ENCODE assay signal across 16 mouse cellular contexts in the genomic region with DNA sequence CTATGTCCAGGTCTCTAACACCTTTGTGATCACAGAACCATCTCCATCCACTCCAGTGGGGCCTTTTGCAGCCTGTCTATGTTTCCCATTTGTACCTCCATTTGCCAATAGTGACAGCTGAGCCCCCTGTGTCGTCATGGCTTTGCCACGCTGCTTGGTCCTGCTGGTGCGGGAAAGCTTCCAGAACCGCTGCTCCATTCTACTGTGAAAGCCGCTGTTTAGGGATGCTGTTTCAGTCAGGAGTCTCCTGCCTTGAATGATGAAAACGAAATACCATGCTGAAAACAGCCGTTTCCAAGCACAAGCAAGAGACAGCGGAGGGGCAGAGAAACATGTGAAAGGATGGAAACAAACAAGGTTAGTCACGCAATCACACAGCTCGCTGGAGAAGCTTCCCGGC.
DNase-seq lines count a peak whose midpoint lies in the region; ATAC-seq and TF ChIP-seq lines count a peak whose summit lies in the region.
"Had no signal": no experiment of that assay in that cellular context is flagged by ENCODE, and none has a peak within 500 bp of the region (broad histone marks: within the 10 kb centered on the region; RNA-seq: fewer than 3 reads in every experiment).

No protein-coding gene starts in this region.

- H3K4me2 ChIP-seq in midbrain, embryonic 11.5 days, result no peak overlapping the region
- no peak overlapping the region for H3K4me2 ChIP-seq in neural tube, embryonic 13.5 days
- no peak overlapping the region for H3K4me2 ChIP-seq in forebrain, embryonic 12.5 days
- H3K4me2 ChIP-seq: limb, embryonic 13.5 days; lung, embryonic 14.5 days had no signal

- H3K9me3 ChIP-seq in midbrain, embryonic 10.5 days (replicated peaks), result no peaks in the 10 kb centered on the region
- H3K9me3 ChIP-seq in midbrain, embryonic 11.5 days (ENCODE audit: control insufficient read depth, low read length), result no peaks in the 10 kb centered on the region
- no peaks in the 10 kb centered on the region for H3K9me3 ChIP-seq in neural tube, embryonic 13.5 days
- no peaks in the 10 kb centered on the region for H3K9me3 ChIP-seq in forebrain, embryonic 12.5 days
- H3K9me3 ChIP-seq: limb, embryonic 13.5 days had no signal

- 33% methylated on average over 11 of the region's 11 CpGs for WGBS in cerebellum, adult 2 months
- 73% methylated on average over 11 of the region's 11 CpGs for WGBS in midbrain, embryonic 10.5 days
- 71% methylated on average over 11 of the region's 11 CpGs for WGBS in midbrain, embryonic 11.5 days
- WGBS in neural tube, embryonic 13.5 days, result 40% methylated on average over 11 of the region's 11 CpGs
- WGBS in forebrain, embryonic 12.5 days, result 79% methylated on average over 11 of the region's 11 CpGs

- no peaks in the 10 kb centered on the region for H3K4me1 ChIP-seq in cerebellum, adult 2 months (ENCODE audit: control insufficient read depth, insufficient read depth, low read length)
- H3K4me1 ChIP-seq in midbrain, embryonic 10.5 days, result peaks cover 10% of the 10 kb centered on the region
- H3K4me1 ChIP-seq in midbrain, embryonic 11.5 days (ENCODE audit: control insufficient read depth, insufficient read depth, low read length), result peaks cover 3% of the 10 kb centered on the region; the same call in 1 of the 2 replicates
- peaks cover 8% of the 10 kb centered on the region for H3K4me1 ChIP-seq in neural tube, embryonic 13.5 days (replicated peaks)
- H3K4me1 ChIP-seq in forebrain, embryonic 12.5 days, result peaks cover 4% of the 10 kb centered on the region; the same call in 1 of the 2 replicates
- H3K4me1 ChIP-seq: limb, embryonic 13.5 days had no signal

- TF ChIP-seq CTCF in cerebellum, adult 2 months (IDR thresholded peaks at IDR 0.05; ENCODE audit: borderline replicate concordance, insufficient read depth, low read depth, low read length), result no peak
- no peak for TF ChIP-seq CTCF in layer of hippocampus, adult 2 months (conservative IDR thresholded peaks at IDR 0.05)

- DNase-seq in cerebellum, adult 2 months, result peak; percentile 25 to 44
- DNase-seq in cerebellum, adult 11 months, result no peak
- DNase-seq in midbrain, embryonic 10.5 days (ENCODE audit: low spot score), result no peak
- DNase-seq in midbrain, embryonic 11.5 days (ENCODE audit: low spot score, missing footprints), result no peak
- peak; percentile 4 to 44 for DNase-seq in layer of hippocampus, adult 2 months (ENCODE audit: low spot score in 2 of 2)
- no peak for DNase-seq in yolk sac, embryonic 10.5 days (ENCODE audit: low spot score)
- DNase-seq: embryo, embryonic 11 days; gastrocnemius, postnatal 10 days; kidney, postnatal 4 days; lung, embryonic 14.5 days; thymus, adult 2 months had no signal

- TF ChIP-seq POLR2A in cerebellum, adult 2 months (IDR thresholded peaks at IDR 0.05; ENCODE audit: borderline replicate concordance, insufficient read depth, low read length), result no peak

- no peak overlapping the region for H3K27ac ChIP-seq in cerebellum, adult 2 months (ENCODE audit: insufficient read depth, low read length)
- H3K27ac ChIP-seq in midbrain, embryonic 10.5 days (replicated peaks), result 0 out of 2 replicates have a peak overlapping the region, but pooled peaks have one; percentile 14
- H3K27ac ChIP-seq in midbrain, embryonic 11.5 days (ENCODE audit: low read depth, low read length), result no peak overlapping the region
- no peak overlapping the region; the same call in 1 of the 2 replicates for H3K27ac ChIP-seq in layer of hippocampus, adult 2 months
- peak overlapping the region; percentile 64 for H3K27ac ChIP-seq in neural tube, embryonic 13.5 days (replicated peaks)
- H3K27ac ChIP-seq in forebrain, embryonic 12.5 days, result no peak overlapping the region
- H3K27ac ChIP-seq: limb, embryonic 13.5 days had no signal

- no peak overlapping the region for H3K9ac ChIP-seq in midbrain, embryonic 11.5 days (ENCODE audit: low read length)
- H3K9ac ChIP-seq in neural tube, embryonic 13.5 days, result 0 out of 2 replicates have a peak overlapping the region, but pooled peaks have one; percentile 41
- H3K9ac ChIP-seq in forebrain, embryonic 12.5 days, result no peak overlapping the region
- H3K9ac ChIP-seq: limb, embryonic 13.5 days; lung, embryonic 14.5 days had no signal

- H3K36me3 ChIP-seq in midbrain, embryonic 10.5 days, result no peaks in the 10 kb centered on the region
- H3K36me3 ChIP-seq in midbrain, embryonic 11.5 days (ENCODE audit: control insufficient read depth, insufficient read depth, low read length), result no peaks in the 10 kb centered on the region
- H3K36me3 ChIP-seq in neural tube, embryonic 13.5 days, result no peaks in the 10 kb centered on the region
- H3K36me3 ChIP-seq in forebrain, embryonic 12.5 days (replicated peaks), result no peaks in the 10 kb centered on the region
- H3K36me3 ChIP-seq: G1E; limb, embryonic 13.5 days had no signal

- no peak for ATAC-seq in midbrain, embryonic 11.5 days (ENCODE audit: low FRiP score)
- ATAC-seq in neural tube, embryonic 13.5 days (ENCODE audit: low read depth), result no peak
- no peak for ATAC-seq in forebrain, embryonic 12.5 days (ENCODE audit: low FRiP score)
- ATAC-seq: intestine, embryonic 16.5 days had no signal

- H3K4me3 ChIP-seq in cerebellum, adult 2 months (replicated peaks; ENCODE audit: insufficient read depth, low read depth, low read length), result no peak overlapping the region
- no peak overlapping the region for H3K4me3 ChIP-seq in midbrain, embryonic 10.5 days
- H3K4me3 ChIP-seq in midbrain, embryonic 11.5 days (ENCODE audit: low read depth, low read length), result no peak overlapping the region
- no peak overlapping the region for H3K4me3 ChIP-seq in layer of hippocampus, adult 2 months
- H3K4me3 ChIP-seq in neural tube, embryonic 13.5 days, result no peak overlapping the region
- H3K4me3 ChIP-seq in forebrain, embryonic 12.5 days (replicated peaks), result no peak overlapping the region
- H3K4me3 ChIP-seq: limb, embryonic 13.5 days had no signal

- H3K27me3 ChIP-seq in cerebellum, adult 2 months (ENCODE audit: control insufficient read depth, insufficient read depth, low read length), result no peaks in the 10 kb centered on the region; the same call in 1 of the 2 replicates
- no peaks in the 10 kb centered on the region for H3K27me3 ChIP-seq in midbrain, embryonic 10.5 days (ENCODE audit: low read depth, poor library complexity, severe bottlenecking)
- H3K27me3 ChIP-seq in midbrain, embryonic 11.5 days (ENCODE audit: control insufficient read depth, insufficient read depth, low read length), result no peaks in the 10 kb centered on the region
- peaks cover 3% of the 10 kb centered on the region; the same call in 1 of the 2 replicates for H3K27me3 ChIP-seq in neural tube, embryonic 13.5 days
- H3K27me3 ChIP-seq in forebrain, embryonic 12.5 days, result no peaks in the 10 kb centered on the region
- H3K27me3 ChIP-seq: limb, embryonic 13.5 days had no signal

Comparison
In these comparisons a context has a peak if more than half of its experiments do, and no peak if none do; other contexts are left out.
1. DNase-seq: peak in cerebellum, adult 2 months (2 of 2) and layer of hippocampus, adult 2 months (2 of 2); none in cerebellum, adult 11 months (single experiment), midbrain, embryonic 10.5 days (single experiment), midbrain, embryonic 11.5 days (single experiment) and yolk sac, embryonic 10.5 days (single experiment).
2. H3K27ac ChIP-seq: peak in midbrain, embryonic 10.5 days (single experiment) and neural tube, embryonic 13.5 days (single experiment); none in cerebellum, adult 2 months (single experiment), midbrain, embryonic 11.5 days (single experiment), layer of hippocampus, adult 2 months (single experiment) and forebrain, embryonic 12.5 days (single experiment).